Mouse (Mus musculus): ENCODE data around the gene Cemip2. TPM values are rescaled to one million over a fixed set of nuclear protein-coding genes. Genes with fewer than 3 reads are reported as not detected.

Gene Cemip2
- total RNA-seq, 2 experiments from 2014 or later, result 1.1 to 4.6 TPM

DNA sequence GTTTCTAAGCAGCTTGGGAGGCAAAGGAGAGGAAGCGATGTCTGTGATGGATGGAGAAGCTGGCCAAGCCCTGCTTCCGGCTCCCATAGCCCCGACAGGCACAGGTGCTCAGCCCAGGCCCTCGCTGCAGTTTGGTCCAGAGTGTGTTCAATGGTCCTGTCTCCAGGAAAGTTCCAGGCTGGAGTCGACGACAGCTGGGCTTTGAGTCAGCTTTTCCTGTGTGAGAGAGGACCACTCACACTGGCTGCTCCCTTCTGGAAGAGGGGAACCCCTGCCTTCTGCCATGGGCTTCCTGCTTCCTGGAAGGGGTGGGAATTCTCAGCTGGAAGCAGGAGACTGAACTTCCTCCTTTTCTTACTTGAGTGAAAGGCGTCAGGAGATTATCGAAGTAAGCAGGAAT is 26.3 kb downstream of the Cemip2 start:
- ATAC-seq (replicated peaks; ENCODE audit: low FRiP score, low TSS enrichment, poor library complexity, severe bottlenecking), result no peak

GRCm38 (mm10) chr19:21805305-21805704 is 27.2 kb downstream of the Cemip2 start:
- ATAC-seq (replicated peaks; ENCODE audit: low FRiP score, low TSS enrichment, poor library complexity, severe bottlenecking), result no peak

GRCm38 (mm10) chr19:21810135-21810534 is 32.0 kb downstream of the Cemip2 start:
- ATAC-seq (replicated peaks; ENCODE audit: low FRiP score, low TSS enrichment, poor library complexity, severe bottlenecking), result no peak

DNA sequence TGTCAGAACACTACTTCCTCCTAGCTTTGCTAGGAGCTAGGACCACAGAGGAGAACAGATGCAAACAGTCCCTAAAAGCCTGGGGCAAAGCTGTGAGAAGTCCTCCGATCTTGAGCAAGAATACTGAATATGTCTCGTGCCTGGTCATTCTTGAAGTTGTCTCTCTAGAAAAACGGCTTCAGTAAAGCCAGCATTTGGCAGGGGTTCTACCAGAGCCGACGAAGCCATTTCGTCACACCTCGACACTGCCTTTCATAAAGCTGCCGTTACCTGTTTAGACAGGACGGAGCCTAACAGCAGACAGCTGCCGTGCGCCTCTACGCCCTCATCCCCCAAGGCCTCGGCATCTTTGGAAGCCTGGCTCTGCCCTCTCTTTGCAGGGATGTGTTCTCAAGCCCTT is 35.4 kb downstream of the Cemip2 start:
- no peak for ATAC-seq (replicated peaks; ENCODE audit: low FRiP score, low TSS enrichment, poor library complexity, severe bottlenecking)

DNA sequence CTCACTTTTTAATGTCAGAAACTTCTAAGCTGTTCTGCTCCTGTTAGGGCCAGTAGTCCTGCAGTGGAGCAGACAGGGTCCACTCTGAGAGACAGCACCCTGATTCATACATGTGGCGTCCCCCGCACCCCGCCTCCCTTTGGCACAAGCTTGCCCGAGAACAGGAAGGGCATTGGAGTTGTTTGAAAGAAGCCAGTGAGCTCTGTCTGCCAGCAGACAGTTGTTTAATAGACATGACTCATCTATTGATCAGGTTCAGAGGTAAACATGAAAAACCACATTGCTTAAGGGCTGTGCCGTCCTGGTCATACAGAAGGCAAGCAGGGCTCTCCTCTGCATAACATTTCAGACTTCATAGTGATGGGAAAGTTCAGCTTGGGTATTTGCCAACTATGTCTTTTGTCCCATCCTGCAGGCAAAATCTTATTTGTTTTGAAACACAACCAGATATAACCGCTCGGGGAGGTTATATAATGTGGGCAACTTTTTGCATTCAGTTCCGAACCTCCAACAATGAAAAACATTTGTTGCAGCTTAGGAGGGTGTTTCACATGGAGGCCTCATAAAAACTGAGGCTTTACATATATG is 36.4 kb downstream of the Cemip2 start:
- no peak for ATAC-seq (replicated peaks; ENCODE audit: low FRiP score, low TSS enrichment, poor library complexity, severe bottlenecking)

DNA sequence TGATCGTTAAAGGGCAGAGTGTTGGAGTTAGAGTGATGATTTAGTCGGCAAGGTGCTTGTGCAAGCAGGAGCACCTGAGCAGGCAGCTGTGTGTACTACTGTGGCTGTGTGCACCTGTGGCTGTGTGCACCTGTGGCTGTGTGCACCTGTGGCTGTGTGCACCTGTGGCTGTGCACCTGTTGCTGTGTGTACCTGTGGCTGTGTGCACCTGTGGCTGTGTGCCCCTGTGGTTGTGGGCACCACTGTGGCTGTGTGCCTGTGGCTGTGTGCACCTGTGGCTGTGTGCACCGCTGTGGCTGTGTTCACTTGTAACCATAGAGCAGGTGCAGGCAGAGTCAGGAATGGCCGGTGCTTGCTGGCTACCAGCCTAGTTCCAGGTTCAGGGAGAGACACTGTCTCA is 38.1 kb downstream of the Cemip2 start:
- ATAC-seq (replicated peaks; ENCODE audit: low FRiP score, low TSS enrichment, poor library complexity, severe bottlenecking), result no peak

DNA sequence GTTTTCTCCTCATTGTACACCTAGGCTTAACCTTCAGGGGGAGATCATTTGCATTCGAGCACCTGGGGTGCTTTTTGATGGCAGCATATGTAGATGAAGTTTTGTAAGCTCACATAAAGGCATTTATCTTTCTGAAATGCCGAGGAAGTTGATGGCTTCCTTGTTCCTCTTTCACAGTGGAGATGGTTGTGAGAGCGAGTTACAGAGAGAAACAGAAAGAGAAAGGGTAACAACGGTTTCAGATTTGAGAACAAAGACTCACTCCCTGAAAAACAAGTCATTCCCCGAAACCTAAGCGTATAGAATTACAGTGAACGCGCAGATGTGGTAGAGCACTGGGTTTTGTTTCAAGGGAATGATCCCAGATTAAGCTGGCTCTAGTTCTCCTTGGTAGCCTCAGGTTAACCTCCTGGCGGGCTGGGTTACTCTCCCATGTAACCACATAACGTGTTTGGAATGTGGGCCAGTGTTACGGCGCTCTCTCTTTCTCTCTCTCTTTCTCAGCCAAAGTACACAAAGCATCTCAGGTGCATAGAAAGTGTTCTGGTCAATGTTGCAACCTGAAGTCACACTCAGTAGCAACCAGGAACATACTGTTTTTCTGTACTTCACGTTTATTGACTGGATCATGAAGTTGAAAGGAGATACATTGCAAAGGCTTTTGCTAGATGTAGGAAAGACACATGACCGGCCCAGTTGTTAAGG is 40.0 kb downstream of the Cemip2 start:
- ATAC-seq (replicated peaks; ENCODE audit: low FRiP score, low TSS enrichment, poor library complexity, severe bottlenecking), result no peak

- no peak for ATAC-seq (replicated peaks; ENCODE audit: low FRiP score, low TSS enrichment, poor library complexity, severe bottlenecking)
Measured at GRCm38 (mm10) chr19:21819585-21819984, 41.4 kb downstream of the Cemip2 start.

- no peak for ATAC-seq (replicated peaks; ENCODE audit: low FRiP score, low TSS enrichment, poor library complexity, severe bottlenecking)
Measured at GRCm38 (mm10) chr19:21820126-21820525, 42.0 kb downstream of the Cemip2 start.

DNA sequence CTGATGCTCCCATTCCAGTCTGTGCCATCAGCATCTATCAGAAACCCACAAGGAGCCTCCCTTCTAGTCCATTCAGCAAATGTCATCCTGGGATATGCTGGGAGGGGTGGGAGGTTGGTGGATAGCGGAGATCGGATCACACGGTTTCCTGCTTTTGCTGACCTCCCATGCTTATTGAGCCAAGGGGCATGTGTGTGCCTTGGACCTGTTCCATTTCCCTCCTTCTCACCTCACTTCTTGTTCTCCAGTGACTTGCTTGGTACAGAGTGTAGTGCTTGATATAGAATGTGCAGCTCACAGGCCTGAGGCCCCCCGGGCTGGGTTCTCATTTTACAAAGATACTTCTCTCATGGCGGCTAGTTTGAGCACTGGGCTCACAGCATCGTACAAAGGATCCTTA is 43.7 kb downstream of the Cemip2 start:
- ATAC-seq (replicated peaks; ENCODE audit: low FRiP score, low TSS enrichment, poor library complexity, severe bottlenecking), result no peak

GRCm38 (mm10) chr19:21824146-21824545 is 46.0 kb downstream of the Cemip2 start:
- ATAC-seq (replicated peaks; ENCODE audit: low FRiP score, low TSS enrichment, poor library complexity, severe bottlenecking), result no peak

DNA sequence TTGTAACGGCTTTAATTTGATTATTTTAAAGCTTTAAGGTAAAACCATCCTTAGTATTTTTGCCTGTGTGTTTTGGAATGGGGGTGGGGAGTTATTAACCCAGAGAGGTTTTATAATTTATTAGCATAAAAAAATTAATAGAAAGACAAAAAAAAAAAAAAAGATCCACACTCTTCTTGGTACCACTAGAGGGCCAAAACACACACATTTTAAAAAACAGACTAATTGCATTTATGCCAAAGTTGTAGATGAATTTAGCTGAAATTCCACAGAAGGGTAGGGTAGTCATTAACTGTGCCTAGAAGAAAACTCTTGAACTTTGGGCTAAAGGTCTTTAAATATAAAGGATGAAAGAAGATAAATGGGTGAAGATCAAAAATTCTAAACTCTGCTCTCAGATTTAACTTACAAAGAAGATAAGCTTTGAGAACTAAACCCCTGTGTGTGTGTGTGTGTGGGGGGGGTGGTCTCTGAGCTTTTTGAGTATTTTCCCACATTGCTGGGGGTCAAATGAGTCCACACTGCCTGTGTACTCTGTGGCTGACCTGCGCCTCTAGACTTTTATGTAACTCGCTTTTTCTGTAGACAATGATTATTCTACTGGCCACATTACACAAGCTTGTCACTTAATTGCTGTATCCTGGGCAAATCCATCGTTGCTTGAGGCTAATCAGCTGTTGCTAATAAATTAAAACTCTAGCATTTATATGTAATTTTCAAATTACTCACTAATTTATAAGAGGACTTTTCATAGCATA is 47.2 kb downstream of the Cemip2 start:
- no peak for ATAC-seq (replicated peaks; ENCODE audit: low FRiP score, low TSS enrichment, poor library complexity, severe bottlenecking)

DNA sequence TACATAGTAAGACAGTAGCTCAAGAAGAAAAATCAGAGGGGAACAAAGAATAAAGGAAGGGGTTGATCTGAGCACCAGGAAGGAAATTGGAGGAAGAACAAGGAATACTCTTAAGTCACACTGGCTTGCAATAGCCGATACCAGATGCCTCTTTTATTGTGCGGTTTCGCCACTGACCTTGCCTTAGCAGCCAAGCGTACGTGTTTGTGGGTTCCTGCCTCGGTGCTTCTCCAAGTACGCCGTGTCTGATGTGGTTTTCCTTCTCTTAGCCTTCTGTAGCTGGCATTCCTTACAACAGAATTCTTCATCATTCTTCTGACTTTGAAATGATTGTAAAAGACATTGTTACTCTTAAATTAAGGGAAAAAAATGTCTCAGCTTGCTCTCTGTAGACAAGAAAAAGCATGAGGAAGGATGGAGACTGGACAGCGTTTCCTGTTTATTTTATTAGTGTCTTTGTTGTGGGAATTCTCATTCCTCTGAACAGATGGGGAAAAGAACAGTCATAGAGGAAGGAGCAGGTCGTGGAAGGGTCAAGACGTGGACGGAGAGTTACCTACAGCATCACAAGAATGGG is 55.4 kb downstream of the Cemip2 start:
- no peak for ATAC-seq (replicated peaks; ENCODE audit: low FRiP score, low TSS enrichment, poor library complexity, severe bottlenecking)

- ATAC-seq (replicated peaks; ENCODE audit: low FRiP score, low TSS enrichment, poor library complexity, severe bottlenecking), result no peak
Measured at GRCm38 (mm10) chr19:21834952-21835351, 56.8 kb downstream of the Cemip2 start.

DNA sequence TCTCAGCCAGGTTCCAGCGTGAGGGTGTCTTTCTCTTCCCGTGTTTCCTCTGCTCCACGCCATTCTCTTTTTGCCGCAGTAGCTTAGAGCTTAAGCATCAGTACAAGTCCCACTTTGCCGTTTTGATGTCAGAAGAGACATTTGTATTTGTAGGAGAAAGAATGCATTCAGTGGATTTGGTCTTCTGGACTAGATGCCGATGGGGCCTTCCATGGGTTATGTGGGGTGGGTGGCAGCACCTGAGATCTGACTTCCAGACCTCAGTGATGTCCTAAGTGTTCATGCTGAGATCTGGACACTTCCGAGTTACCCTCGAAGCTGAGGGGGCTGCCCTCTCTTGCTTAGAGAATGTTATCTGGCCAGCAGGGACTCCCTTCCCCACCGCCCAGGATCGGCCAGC is 72.6 kb downstream of the Cemip2 start:
- ATAC-seq (replicated peaks; ENCODE audit: low FRiP score, low TSS enrichment, poor library complexity, severe bottlenecking), result no peak

- no peak for ATAC-seq (replicated peaks; ENCODE audit: low FRiP score, low TSS enrichment, poor library complexity, severe bottlenecking)
Measured at GRCm38 (mm10) chr19:21854526-21855228, 76.5 kb downstream of the Cemip2 start.

DNA sequence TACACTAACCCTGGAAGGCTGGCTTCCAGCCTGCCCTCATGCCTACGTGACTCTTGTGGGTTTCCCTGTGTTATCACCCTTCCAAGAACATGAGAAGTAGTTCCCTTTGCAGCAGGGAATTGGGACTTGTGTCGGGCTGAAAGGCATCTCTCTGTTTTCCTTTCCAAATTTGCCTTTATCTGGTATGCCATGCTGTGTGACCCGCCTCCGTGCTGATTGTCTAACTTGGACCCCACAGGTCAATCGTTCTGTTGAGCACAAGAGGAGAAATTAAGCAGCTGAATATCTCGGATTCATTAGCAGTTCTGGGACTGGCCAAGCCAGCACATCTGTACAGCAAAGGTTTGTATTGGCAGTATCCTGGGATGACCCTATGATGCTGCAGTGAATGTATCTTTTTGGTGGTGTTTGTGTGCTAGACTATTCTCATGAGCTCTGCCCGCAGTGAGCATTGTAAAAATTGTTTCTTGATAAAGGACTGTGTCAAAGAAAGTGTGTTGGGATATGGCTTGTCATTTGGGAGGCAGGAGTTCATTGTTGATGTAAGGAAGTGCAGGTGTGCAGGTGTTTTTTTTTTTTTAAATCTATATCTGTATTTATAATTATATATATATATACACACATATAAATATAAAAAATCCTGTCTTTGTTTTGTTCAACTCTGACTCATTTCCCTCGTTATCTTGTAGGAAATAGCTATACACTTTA is 77.4 kb downstream of the Cemip2 start:
- ATAC-seq (replicated peaks; ENCODE audit: low FRiP score, low TSS enrichment, poor library complexity, severe bottlenecking), result no peak

DNA sequence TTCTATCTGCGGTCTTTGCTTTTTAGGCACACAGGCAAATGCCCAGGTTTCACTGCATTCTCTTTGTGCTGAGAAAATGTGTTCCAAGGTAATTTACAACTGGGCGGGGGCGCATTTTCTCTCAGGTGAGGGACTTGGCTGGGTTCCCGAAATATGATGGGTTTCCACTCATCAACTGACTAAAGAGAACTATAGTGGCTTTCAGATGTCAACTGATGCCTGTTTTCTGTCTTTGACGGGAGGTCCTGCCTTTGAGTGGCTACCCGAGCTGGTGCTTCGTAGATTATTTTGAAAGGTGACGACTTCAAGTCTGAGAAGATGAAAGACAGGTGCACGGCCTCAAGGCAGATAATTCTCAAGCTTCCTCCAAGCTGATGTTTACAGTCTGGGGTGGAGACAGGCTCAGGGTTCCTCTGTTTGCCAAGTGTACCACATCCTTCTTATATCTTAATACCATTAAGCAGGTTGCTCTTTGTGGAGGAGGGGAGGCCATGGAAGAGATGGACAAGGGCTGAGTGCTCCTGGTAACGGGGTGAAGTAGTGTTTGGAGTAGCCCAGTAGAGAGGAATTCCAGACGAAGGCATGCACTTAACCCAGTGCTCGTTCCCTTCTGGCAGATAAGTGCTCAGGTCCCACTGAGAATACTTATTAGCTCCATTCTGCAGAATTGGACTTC is 80.8 kb downstream of the Cemip2 start:
- ATAC-seq (replicated peaks; ENCODE audit: low FRiP score, low TSS enrichment, poor library complexity, severe bottlenecking), result no peak

DNA sequence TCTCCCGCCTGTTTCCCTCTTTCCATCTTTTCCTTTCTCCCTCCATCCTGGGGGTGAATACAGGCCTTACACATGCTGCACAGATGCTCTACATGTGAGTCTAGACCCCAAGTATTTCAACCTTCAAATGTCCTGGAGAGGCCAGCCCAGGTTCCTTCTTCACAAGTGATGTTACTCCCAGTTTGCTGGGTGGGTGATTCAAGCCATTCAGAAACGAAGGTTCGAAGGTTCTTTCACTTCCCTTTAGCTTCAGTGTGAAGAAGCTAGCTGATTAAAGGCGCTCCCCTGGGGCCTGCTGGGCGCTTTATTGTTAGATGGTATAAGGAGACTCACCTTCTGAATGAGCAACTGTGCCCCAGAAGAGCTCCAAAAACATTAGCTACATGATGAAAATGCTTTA is 82.0 kb downstream of the Cemip2 start:
- no peak for ATAC-seq (replicated peaks; ENCODE audit: low FRiP score, low TSS enrichment, poor library complexity, severe bottlenecking)

All from megakaryocyte-erythroid progenitor cell, adult 5-6 weeks (primary cell).